Mouse (Mus musculus): ENCODE measurements around the gene Nck2.

- TF ChIP-seq POLR2A (IDR thresholded peaks at IDR 0.05; ENCODE audit: borderline replicate concordance, control insufficient read depth, low read depth, low read length) (no peak), CTCF (IDR thresholded peaks at IDR 0.05; ENCODE audit: control insufficient read depth, insufficient read depth, low read length) (no peak)
Observed at GRCm38 (mm10) chr1:43450811-43451210, 6.4 kb downstream of the Nck2 start.

Measured in bone marrow, adult 2 months (tissue).